Mouse (Mus musculus): ENCODE data around the gene Aff2. TPM values are rescaled to one million over a fixed set of nuclear protein-coding genes. Genes with fewer than 3 reads are reported as not detected.

Aff2 gene
- polyA plus RNA-seq (2014; fragmentation: Nextera tagmentation; extraction: Ambion mirVana) = 3.1 and 3.5 TPM in 2 replicates

DNA sequence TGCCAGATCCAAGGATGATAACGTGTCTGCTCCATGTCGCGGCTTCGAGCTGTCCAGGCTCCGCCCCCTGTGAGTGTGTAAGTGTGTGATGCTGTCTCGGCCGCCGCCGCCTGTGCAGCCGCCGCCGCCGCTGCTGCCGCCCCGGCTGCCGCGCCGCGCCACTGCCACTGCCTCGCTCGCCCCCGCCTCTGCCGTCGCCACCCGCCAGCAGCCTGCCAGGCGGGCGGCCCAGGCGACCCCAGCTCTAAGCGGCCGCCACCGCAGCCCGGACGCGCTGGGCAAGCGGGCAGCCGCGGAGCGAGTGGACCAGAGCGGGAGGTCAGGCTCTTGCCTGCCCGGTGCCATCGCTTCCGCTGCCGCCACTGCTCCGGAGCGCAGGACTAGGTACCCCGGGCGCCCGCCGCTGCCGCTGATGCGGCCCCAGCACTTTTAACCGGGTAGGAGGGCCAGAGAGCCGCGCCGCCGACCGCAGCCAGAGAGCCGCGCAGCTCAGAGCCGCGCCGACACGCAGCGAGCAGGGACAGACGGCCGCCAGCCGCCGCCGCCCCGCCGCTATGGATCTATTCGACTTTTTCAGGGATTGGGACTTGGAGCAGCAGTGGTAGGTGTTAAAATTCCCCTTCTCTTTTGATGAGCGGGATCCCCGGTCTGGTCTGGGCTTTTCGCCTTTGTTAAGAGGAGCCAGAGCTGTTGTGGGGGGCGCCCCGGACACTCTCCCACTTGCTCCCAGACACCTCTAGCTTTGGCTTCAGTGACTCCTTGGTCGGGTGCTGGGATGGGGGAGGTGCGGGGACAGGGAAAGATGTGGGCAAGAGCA is at the start of gene Aff2:
Aff2 (plus strand) TSS at position 57 of the 817 bp plus-strand sequence.
- peak; percentile 38 for DNase-seq (ENCODE audit: low spot score)
- Histone ChIP-seq H3K27ac (ENCODE audit: low read depth, low read length) (no peak within 1 kb of the TSS), H3K36me3 (ENCODE audit: control insufficient read depth, insufficient read depth, low read length) (no peaks in the 10 kb centered on the region), H3K4me2 (peak within 1 kb of the TSS; percentile 59), H3K9ac (ENCODE audit: low read depth, low read length) (peak within 1 kb of the TSS; percentile 34), H3K4me1 (replicated peaks; ENCODE audit: control insufficient read depth, insufficient read depth, low read length) (no peaks in the 10 kb centered on the region), H3K27me3 (replicated peaks; ENCODE audit: control insufficient read depth, insufficient read depth, low read length) (peaks cover 25% of the 10 kb centered on the region), H3K4me3 (ENCODE audit: low read depth, low read length) (peak within 1 kb of the TSS; percentile 56), H3K9me3 (ENCODE audit: control insufficient read depth, low read length) (no peaks in the 10 kb centered on the region)
- WGBS = 10% methylated on average over 72 of the region's 79 CpGs
- ATAC-seq (replicated peaks; ENCODE audit: low FRiP score) = 0 out of 2 replicates have a peak, but pooled peaks have one; percentile 36

DNA sequence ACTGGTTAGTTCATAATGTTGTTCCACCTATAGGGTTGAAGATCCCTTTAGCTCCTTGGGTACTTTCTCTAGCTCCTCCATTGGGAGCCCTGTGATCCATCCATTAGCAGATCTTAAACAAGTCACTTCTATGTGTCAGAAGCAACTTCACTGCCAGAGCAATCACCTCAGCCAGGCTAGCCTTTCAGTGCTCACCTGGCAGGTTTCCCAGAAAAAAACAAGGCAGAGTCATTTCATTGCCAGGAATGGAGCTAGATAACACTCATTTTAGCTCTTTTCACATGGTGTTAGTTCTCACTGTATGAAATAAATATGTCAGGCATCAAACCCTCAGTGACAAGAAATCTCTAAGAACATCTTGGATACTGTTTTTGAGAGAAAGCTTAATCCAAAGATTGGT is 22.8 kb upstream of the Aff2 start:
- DNase-seq (ENCODE audit: low spot score) = no peak
- Histone ChIP-seq H3K4me3 (ENCODE audit: low read depth, low read length) (no peak overlapping the region), H3K36me3 (ENCODE audit: control insufficient read depth, insufficient read depth, low read length) (no peaks in the 10 kb centered on the region), H3K27ac (ENCODE audit: low read depth, low read length) (no peak overlapping the region), H3K9me3 (ENCODE audit: control insufficient read depth, low read length) (no peaks in the 10 kb centered on the region), H3K4me1 (replicated peaks; ENCODE audit: control insufficient read depth, insufficient read depth, low read length) (no peaks in the 10 kb centered on the region), H3K27me3 (replicated peaks; ENCODE audit: control insufficient read depth, insufficient read depth, low read length) (no peaks in the 10 kb centered on the region), H3K9ac (ENCODE audit: low read depth, low read length) (no peak overlapping the region), H3K4me2 (no peak overlapping the region)
- ATAC-seq (replicated peaks; ENCODE audit: low FRiP score) = no peak

DNA sequence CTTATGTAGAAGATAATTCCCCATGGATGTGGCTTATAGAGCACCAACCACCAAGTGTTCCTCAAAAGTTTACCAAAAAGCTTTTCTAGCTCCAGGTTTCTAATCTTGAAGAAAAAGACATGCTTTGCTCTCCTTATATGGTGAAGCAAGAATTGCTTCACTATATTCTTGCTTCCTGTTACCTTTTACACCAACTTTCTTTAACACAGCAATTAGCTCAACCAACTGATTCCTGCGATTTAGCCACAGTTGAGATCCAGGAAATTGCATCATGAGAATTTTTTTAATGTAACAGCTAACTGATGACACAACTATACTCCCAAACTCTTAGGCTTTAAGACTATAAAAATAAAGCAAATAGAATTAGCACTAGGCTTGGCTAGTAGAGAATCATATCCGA is 4.5 kb upstream of the Aff2 start:
- Histone ChIP-seq H3K36me3 (ENCODE audit: control insufficient read depth, insufficient read depth, low read length) (no peaks in the 10 kb centered on the region), H3K27ac (ENCODE audit: low read depth, low read length) (no peak overlapping the region), H3K9ac (ENCODE audit: low read depth, low read length) (no peak overlapping the region), H3K27me3 (replicated peaks; ENCODE audit: control insufficient read depth, insufficient read depth, low read length) (peaks cover 17% of the 10 kb centered on the region), H3K4me2 (no peak overlapping the region), H3K9me3 (ENCODE audit: control insufficient read depth, low read length) (no peaks in the 10 kb centered on the region), H3K4me1 (replicated peaks; ENCODE audit: control insufficient read depth, insufficient read depth, low read length) (no peaks in the 10 kb centered on the region), H3K4me3 (ENCODE audit: low read depth, low read length) (no peak overlapping the region)
- ATAC-seq (replicated peaks; ENCODE audit: low FRiP score) = no peak
- DNase-seq (ENCODE audit: low spot score) = no peak
- 75% methylated on average over 2 of the region's 2 CpGs for WGBS

DNA sequence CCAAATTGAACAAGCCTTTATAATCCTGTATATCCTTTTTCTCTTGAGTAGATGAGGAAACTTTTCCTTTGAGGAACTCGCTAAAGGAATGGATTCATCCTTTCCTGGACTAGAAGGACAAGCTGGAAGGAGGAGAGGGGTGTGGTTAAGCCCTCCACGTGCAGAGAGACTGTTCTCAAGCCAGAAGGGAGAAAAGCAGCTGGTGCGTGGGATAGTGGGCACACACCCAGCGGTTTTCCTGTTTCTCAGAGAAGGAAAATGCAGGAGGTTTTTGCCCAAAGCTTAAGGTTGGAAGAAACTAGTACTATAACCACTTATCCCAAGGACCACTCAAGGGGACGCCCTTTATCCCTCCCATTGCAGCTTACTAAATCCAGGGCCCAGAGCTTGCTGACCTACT is 734 bp upstream of the Aff2 start:
- ATAC-seq (replicated peaks; ENCODE audit: low FRiP score) (no peak), DNase-seq (ENCODE audit: low spot score) (no peak)
- Histone ChIP-seq H3K4me3 (ENCODE audit: low read depth, low read length) (no peak overlapping the region), H3K27me3 (replicated peaks; ENCODE audit: control insufficient read depth, insufficient read depth, low read length) (peaks cover 25% of the 10 kb centered on the region), H3K4me1 (replicated peaks; ENCODE audit: control insufficient read depth, insufficient read depth, low read length) (no peaks in the 10 kb centered on the region), H3K36me3 (ENCODE audit: control insufficient read depth, insufficient read depth, low read length) (no peaks in the 10 kb centered on the region), H3K9ac (ENCODE audit: low read depth, low read length) (no peak overlapping the region), H3K27ac (ENCODE audit: low read depth, low read length) (no peak overlapping the region), H3K9me3 (ENCODE audit: control insufficient read depth, low read length) (no peaks in the 10 kb centered on the region), H3K4me2 (no peak overlapping the region)
- WGBS = 21% methylated on average over 5 of the region's 5 CpGs

DNA sequence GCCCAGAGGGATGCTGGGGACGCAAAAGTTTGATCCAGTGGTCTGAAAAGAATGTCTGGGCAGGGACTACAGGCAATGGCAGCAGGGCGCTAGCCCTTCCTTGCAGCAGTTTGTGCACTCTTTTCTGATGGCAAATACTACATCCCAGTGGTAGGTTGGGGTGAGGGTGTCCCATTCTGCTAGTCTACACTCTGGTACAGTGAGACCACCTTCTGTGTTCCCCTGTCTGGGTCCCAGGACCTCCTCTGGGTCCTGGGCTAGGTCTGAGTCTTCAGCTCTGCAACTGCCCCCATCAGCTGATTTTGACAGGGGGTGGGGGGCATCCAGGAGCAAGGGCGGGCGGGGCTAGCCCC is 233 bp upstream of the Aff2 start:
- H3K4me1 ChIP-seq (replicated peaks; ENCODE audit: control insufficient read depth, insufficient read depth, low read length) = no peaks in the 10 kb centered on the region
- DNase-seq (ENCODE audit: low spot score) (peak; percentile 32), ATAC-seq (replicated peaks; ENCODE audit: low FRiP score) (no peak)
- no peak overlapping the region for H3K27ac ChIP-seq (ENCODE audit: low read depth, low read length)
- H3K9ac ChIP-seq (ENCODE audit: low read depth, low read length) = no peak overlapping the region
- H3K9me3 ChIP-seq (ENCODE audit: control insufficient read depth, low read length) = no peaks in the 10 kb centered on the region
- peaks cover 25% of the 10 kb centered on the region for H3K27me3 ChIP-seq (replicated peaks; ENCODE audit: control insufficient read depth, insufficient read depth, low read length)
- H3K36me3 ChIP-seq (ENCODE audit: control insufficient read depth, insufficient read depth, low read length) = no peaks in the 10 kb centered on the region
- peak overlapping the region; percentile 56 for H3K4me3 ChIP-seq (ENCODE audit: low read depth, low read length)
- H3K4me2 ChIP-seq = peak overlapping the region; percentile 59
- WGBS = 16% methylated on average over 4 of the region's 4 CpGs

DNA sequence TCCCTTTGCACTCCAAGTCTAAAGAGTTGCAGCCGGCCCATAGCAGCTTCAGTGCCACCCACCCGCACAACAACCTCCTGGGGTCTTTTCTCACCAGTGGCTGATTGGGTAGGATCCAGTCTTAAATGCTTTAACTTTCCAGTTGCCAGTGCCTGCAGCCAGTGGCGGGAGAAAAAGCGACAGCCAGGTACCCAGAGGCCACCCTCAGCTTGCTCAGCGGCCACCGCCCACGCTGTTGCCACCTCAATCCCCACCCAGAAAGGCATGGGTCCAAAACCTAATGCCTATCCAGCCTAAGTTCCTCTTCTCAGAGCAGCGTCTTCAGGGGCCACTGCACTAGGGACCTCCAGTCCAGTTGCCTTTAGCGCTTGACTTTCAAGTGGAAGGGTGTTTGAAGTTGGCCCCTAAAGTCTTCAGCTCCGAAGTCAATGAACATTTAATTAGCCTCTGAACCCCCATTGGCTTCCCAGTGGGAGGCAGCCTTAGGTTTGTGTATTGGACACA is 1.0 kb downstream of the Aff2 start:
- Histone ChIP-seq H3K4me2 (peak overlapping the region; percentile 59), H3K9me3 (ENCODE audit: control insufficient read depth, low read length) (no peaks in the 10 kb centered on the region), H3K27ac (ENCODE audit: low read depth, low read length) (no peak overlapping the region), H3K27me3 (replicated peaks; ENCODE audit: control insufficient read depth, insufficient read depth, low read length) (peaks cover 25% of the 10 kb centered on the region), H3K4me1 (replicated peaks; ENCODE audit: control insufficient read depth, insufficient read depth, low read length) (no peaks in the 10 kb centered on the region), H3K36me3 (ENCODE audit: control insufficient read depth, insufficient read depth, low read length) (no peaks in the 10 kb centered on the region), H3K4me3 (ENCODE audit: low read depth, low read length) (peak overlapping the region; percentile 56), H3K9ac (ENCODE audit: low read depth, low read length) (no peak overlapping the region)
- ATAC-seq (replicated peaks; ENCODE audit: low FRiP score) (no peak), DNase-seq (ENCODE audit: low spot score) (no peak)
- 19% methylated on average over 10 of the region's 10 CpGs for WGBS

DNA sequence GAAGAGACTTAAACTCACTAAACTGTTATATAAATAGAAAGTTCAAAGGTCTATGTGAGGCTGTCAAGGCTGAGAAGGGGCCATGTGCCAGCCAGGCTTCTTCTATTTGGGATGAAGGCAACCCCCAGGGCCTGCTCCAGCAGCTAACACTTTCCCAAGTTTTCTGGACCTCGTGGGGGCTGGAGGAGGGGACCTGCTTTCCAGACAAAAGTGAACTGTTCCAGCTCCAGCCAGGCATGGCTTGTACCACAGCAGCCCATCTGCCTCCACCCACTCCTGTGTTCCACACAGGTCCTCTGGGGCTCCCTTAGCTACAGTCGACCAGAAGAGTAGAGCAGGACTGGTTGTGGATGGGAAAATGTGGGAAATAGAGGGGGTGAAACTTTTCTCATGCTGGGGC is 4.1 kb downstream of the Aff2 start:
- DNase-seq (ENCODE audit: low spot score) = no peak
- Histone ChIP-seq H3K36me3 (ENCODE audit: control insufficient read depth, insufficient read depth, low read length) (no peaks in the 10 kb centered on the region), H3K9ac (ENCODE audit: low read depth, low read length) (no peak overlapping the region), H3K27ac (ENCODE audit: low read depth, low read length) (no peak overlapping the region), H3K4me2 (no peak overlapping the region), H3K27me3 (replicated peaks; ENCODE audit: control insufficient read depth, insufficient read depth, low read length) (peaks cover 22% of the 10 kb centered on the region), H3K4me1 (replicated peaks; ENCODE audit: control insufficient read depth, insufficient read depth, low read length) (no peaks in the 10 kb centered on the region), H3K4me3 (ENCODE audit: low read depth, low read length) (no peak overlapping the region), H3K9me3 (ENCODE audit: control insufficient read depth, low read length) (no peaks in the 10 kb centered on the region)
- 17% methylated on average over 2 of the region's 2 CpGs for WGBS
- ATAC-seq (replicated peaks; ENCODE audit: low FRiP score) = no peak

DNA sequence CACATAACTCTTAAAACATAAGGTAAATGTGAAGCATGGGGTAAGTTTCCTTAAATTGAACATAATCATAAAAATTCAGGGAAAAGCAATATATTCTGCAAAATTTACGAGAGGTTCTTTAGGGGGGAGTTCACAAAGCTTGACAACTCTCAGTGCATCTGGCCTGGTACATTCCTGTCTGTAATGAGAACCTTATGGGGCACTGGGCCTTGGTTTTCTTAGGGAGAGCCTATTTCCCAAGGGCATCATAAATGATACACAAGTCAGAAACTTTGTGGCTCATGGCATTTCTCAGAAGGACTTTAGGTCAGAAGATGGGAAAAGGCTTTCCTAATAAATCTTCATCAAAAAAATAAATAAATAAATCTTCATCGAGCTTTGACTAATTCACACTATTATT is 13.2 kb downstream of the Aff2 start:
- Histone ChIP-seq H3K27me3 (replicated peaks; ENCODE audit: control insufficient read depth, insufficient read depth, low read length) (no peaks in the 10 kb centered on the region), H3K4me2 (no peak overlapping the region), H3K9ac (ENCODE audit: low read depth, low read length) (no peak overlapping the region), H3K36me3 (ENCODE audit: control insufficient read depth, insufficient read depth, low read length) (no peaks in the 10 kb centered on the region), H3K4me3 (ENCODE audit: low read depth, low read length) (no peak overlapping the region), H3K27ac (ENCODE audit: low read depth, low read length) (no peak overlapping the region), H3K4me1 (replicated peaks; ENCODE audit: control insufficient read depth, insufficient read depth, low read length) (no peaks in the 10 kb centered on the region), H3K9me3 (ENCODE audit: control insufficient read depth, low read length) (no peaks in the 10 kb centered on the region)
- ATAC-seq (replicated peaks; ENCODE audit: low FRiP score) (no peak), DNase-seq (ENCODE audit: low spot score) (no peak)
- 59% methylated on average over 2 of the region's 2 CpGs for WGBS

DNA sequence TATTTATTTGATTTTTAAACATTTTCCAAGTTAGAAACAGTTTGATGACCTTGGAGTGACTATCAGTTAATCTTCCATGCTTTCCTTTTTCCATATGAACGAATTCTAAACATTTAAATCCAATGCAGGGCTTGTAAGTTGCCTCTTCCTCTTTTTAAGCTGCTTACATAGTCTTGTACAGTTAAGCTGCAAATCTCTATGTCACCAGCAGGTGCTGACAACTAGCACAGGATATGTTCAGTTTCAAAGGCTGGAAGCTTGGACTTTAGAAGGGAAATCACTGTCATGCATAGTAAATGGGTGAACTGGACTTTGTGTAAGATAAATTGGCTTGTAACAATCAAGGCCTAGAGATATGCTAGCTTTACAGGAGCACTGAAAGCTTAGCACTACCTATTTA is 29.6 kb downstream of the Aff2 start:
- DNase-seq (ENCODE audit: low spot score) = no peak
- no peaks in the 10 kb centered on the region for H3K27me3 ChIP-seq (replicated peaks; ENCODE audit: control insufficient read depth, insufficient read depth, low read length)
- H3K36me3 ChIP-seq (ENCODE audit: control insufficient read depth, insufficient read depth, low read length) = no peaks in the 10 kb centered on the region
- H3K9ac ChIP-seq (ENCODE audit: low read depth, low read length) = no peak overlapping the region
- WGBS = 31% methylated on average over 1 of the region's 1 CpGs
- H3K27ac ChIP-seq (ENCODE audit: low read depth, low read length) = no peak overlapping the region
- no peak overlapping the region for H3K4me3 ChIP-seq (ENCODE audit: low read depth, low read length)
- no peaks in the 10 kb centered on the region for H3K4me1 ChIP-seq (replicated peaks; ENCODE audit: control insufficient read depth, insufficient read depth, low read length)
- H3K9me3 ChIP-seq (ENCODE audit: control insufficient read depth, low read length) = no peaks in the 10 kb centered on the region
- ATAC-seq (replicated peaks; ENCODE audit: low FRiP score) = no peak
- no peak overlapping the region for H3K4me2 ChIP-seq
